Mouse (Mus musculus) erythroblast, embryonic 14.5 days (primary cell): ENCODE measurements around the gene Robo1.

ENCODE experiments used
- GATA1 ChIP-seq: IDR thresholded peaks from 2 replicates; pipeline ENCODE4 v1.6.1; 2012; ENCODE audit warnings: low read length, inconsistent platforms, mixed read lengths
- TAL1 ChIP-seq: IDR thresholded peaks from 3 replicates; pipeline ENCODE4 v1.6.1; 2012; ENCODE audit warnings: low read length, inconsistent platforms, mixed read lengths

DNA sequence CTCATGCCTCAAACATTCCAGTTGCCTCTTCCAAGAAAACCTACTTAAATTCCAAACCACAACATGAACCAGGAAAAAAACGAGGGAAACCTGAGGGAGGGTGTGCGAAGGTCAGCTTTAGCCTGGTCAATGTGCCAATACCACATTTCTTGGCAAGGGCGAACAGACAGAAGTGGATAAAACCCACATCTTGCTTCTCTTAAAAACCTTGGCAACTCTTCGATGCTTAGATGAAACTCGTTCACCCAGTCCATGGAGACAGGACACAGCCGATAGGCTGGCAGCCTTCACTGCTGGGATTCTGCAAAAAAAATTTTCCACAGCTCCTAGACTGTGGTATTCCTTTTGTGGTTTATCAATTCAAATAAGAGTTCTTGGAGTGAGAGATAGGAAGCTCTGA lies 690.6 kb downstream of the Robo1 start:
- TF ChIP-seq GATA1 (no peak), TAL1 (no peak)
